Mouse (Mus musculus) small intestine, adult 2 months (tissue): Measurements from ENCODE around the gene Mnt. TPM values are rescaled to one million over a fixed set of nuclear protein-coding genes. Genes with fewer than 3 reads are reported as not detected.
A peak's percentile ranks its signal among the peaks of the same experiment; 100 is the strongest.
"Not testable (repeated sequence)": the region's sequence is repeated elsewhere in the genome, so short reads cannot be mapped to it uniquely, and the experiment has no call there.

Experiments
- H3K27ac ChIP-seq: fragments of 200-500 bp; 2 replicates; pipeline ENCODE4 v1.5.1; 2012; ENCODE audit warnings: low read depth, low read length, control low read depth, inconsistent platforms; ENCODE audit not compliant: insufficient read depth
- H3K27me3 ChIP-seq: fragments of 200-500 bp; 2 replicates; pipeline ENCODE4 v1.6.1; 2012; ENCODE audit warnings: mild to moderate bottlenecking, moderate library complexity, low read length, inconsistent platforms; ENCODE audit not compliant: control insufficient read depth, insufficient read depth
- H3K36me3 ChIP-seq: fragments of 200-500 bp; 2 replicates; pipeline ENCODE4 v1.6.1; 2012; ENCODE audit warnings: mild to moderate bottlenecking, low read length, control low read depth, inconsistent platforms; ENCODE audit not compliant: control insufficient read depth, insufficient read depth
- H3K4me1 ChIP-seq: fragments of 200-500 bp; 2 replicates; pipeline ENCODE4 v1.6.1; 2012; ENCODE audit warnings: low read length, inconsistent platforms, mixed read lengths; ENCODE audit not compliant: control insufficient read depth, insufficient read depth, insufficient read length
- H3K4me3 ChIP-seq: fragments of 200-500 bp; 2 replicates; pipeline ENCODE4 v1.5.1; 2012; ENCODE audit warnings: low read depth, mild to moderate bottlenecking, control low read depth, inconsistent platforms, low read length, moderate library complexity
- CTCF ChIP-seq: fragments of 200-500 bp; IDR thresholded peaks from 2 replicates; pipeline ENCODE4 v1.5.1; 2012; ENCODE audit warnings: low read depth, mild to moderate bottlenecking, control low read depth, inconsistent platforms, low read length, moderate library complexity, mixed read lengths; ENCODE audit not compliant: insufficient replicate concordance, insufficient read length; ENCODE audit errors: extremely low read depth
- POLR2A ChIP-seq: fragments of 200-500 bp; IDR thresholded peaks from 2 replicates; pipeline ENCODE4 v1.6.1; 2012; ENCODE audit warnings: low read depth, mild to moderate bottlenecking, control low read depth, inconsistent platforms, low read length, moderate library complexity
- WGBS: fragments of 180-500 bp; shearing (Covaris S2); methylation state at CpG from one replicate; pipeline ENCODE4 v1.1.7; 2018; 5-methylcytosine and 5-hydroxymethylcytosine counted together
- polyA plus RNA-seq: library from polyadenylated mRNA; depleted of rRNA; stranded (reverse); fragments of >200 nt; gene quantifications from 2 replicates; pipeline ENCODE4 v1.2.3, GENCODE M21; 2012

Gene Mnt
- polyA plus RNA-seq, 1 experiment: 23.6 TPM

- no peaks in the 10 kb centered on the region for H3K4me1 ChIP-seq
- no peaks in the 10 kb centered on the region for H3K27me3 ChIP-seq
- no peak overlapping the region for H3K27ac ChIP-seq
- H3K4me3 ChIP-seq: no peak overlapping the region
- peaks cover 15% of the 10 kb centered on the region for H3K36me3 ChIP-seq
- TF ChIP-seq POLR2A: no peak
- no peak for TF ChIP-seq CTCF
Observed at GRCm38 (mm10) chr11:74810134-74810533, 20.6 kb upstream of the Mnt start.

DNA sequence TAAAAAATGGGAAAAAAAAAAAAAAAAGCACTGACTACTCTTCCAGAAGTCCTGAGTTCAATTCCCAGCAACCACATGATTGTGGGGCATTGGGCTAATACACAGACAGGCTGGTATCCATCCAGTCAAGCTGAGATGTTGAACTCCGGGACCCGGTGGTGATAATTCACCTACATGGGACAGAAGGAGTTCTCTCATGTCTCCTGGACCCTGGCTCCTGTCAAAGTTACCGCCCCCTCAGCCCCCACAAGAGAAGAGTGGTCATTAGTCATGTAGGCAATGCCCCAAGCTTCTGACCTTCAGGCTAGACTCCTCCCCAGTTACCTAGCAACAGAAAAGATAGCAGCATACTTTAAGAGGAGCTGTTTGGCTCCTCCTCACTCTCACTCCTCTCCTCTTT, 19.7 kb upstream of the Mnt start:
- 86% methylated on average over 3 of the region's 3 CpGs for WGBS
- H3K36me3 ChIP-seq: peaks cover 13% of the 10 kb centered on the region
- H3K4me3 ChIP-seq, H3K27ac ChIP-seq, H3K4me1 ChIP-seq, H3K27me3 ChIP-seq: not testable (repeated sequence)

DNA sequence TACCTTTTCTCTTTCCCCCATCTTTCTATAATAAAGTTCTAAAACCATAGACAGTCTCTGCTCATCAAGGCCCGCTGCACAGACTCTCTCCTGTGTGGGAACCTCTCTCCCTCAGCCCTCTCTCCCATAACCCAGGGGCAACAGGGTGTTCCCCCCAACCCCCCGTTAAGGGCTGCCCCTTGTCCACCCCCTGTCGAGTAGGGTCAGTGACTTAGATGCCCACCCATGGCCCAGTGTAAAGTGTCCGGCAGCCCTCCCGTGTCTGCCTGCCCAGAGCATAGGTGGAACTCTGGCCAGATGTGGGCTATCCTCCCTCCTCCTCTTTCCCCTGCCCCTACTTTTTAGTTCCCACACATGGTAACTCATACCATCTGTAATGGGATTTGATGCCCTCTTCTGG, 19.2 kb upstream of the Mnt start:
- no peak overlapping the region for H3K27ac ChIP-seq
- H3K4me3 ChIP-seq: no peak overlapping the region
- H3K27me3 ChIP-seq: no peaks in the 10 kb centered on the region
- WGBS: 76% methylated on average over 5 of the region's 5 CpGs
- H3K36me3 ChIP-seq: peaks cover 12% of the 10 kb centered on the region
- H3K4me1 ChIP-seq: no peaks in the 10 kb centered on the region
- TF ChIP-seq CTCF (no peak), POLR2A (no peak)

DNA sequence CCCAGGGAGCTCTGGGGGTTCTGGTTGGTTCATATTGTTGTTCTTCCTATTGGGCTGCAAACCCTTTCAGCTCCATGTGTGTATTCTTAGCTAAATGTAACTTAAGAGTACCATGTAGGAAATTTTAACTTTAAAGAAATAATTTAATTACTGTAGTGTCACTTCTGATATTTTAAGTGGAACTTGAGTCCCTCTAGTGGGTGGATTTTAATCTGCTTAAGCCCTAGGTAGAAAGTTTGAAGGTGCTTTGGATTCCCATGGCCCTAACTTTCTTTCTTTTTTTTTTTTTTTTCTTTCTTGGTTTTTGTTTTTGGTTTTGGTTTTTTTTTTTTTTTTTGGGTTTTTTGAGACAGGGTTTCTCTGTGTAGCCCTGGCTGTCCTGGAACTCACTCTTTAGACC, 14.9 kb upstream of the Mnt start:
- H3K27me3 ChIP-seq: no peaks in the 10 kb centered on the region
- no peak overlapping the region for H3K27ac ChIP-seq
- H3K4me1 ChIP-seq: no peaks in the 10 kb centered on the region
- TF ChIP-seq CTCF (no peak), POLR2A (no peak)
- H3K36me3 ChIP-seq: peaks cover 21% of the 10 kb centered on the region
- H3K4me3 ChIP-seq: no peak overlapping the region

DNA sequence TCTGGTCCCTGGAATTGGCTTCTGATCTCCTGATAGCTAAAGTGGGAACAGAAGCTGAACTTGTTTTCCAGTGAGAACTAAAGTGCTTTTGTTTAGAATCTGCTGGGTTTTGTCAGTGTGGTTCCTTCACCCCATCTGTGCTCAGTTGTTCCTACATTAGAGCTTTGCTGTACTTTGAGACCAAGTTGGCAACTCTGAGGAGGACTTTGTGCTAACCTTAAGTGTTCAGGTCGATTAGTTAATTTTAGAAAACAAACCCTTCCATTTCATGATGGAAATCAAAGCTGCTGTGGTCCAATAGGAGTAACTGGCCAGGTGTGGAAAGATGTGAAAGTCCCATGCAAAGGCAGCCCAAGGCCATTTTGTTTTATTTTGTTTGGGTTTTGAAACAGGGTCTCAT, 9.8 kb upstream of the Mnt start:
- Histone ChIP-seq H3K27ac (no peak overlapping the region), H3K4me3 (no peak overlapping the region), H3K36me3 (peaks cover 19% of the 10 kb centered on the region), H3K27me3 (no peaks in the 10 kb centered on the region), H3K4me1 (peaks cover 10% of the 10 kb centered on the region; the same call in 1 of the 2 replicates)
- 33% methylated on average over 1 of the region's 1 CpGs for WGBS
- TF ChIP-seq CTCF (no peak), POLR2A (no peak)

GRCm38 (mm10) chr11:74821463-74821862, 9.3 kb upstream of the Mnt start:
- 11% methylated on average over 1 of the region's 1 CpGs for WGBS
- no peak overlapping the region for H3K4me3 ChIP-seq
- H3K36me3 ChIP-seq: peaks cover 16% of the 10 kb centered on the region
- no peaks in the 10 kb centered on the region for H3K27me3 ChIP-seq
- TF ChIP-seq POLR2A (no peak), CTCF (peak; percentile 2; the same call in 1 of the 2 replicates)
- H3K27ac ChIP-seq: no peak overlapping the region
- peaks cover 12% of the 10 kb centered on the region; the same call in 1 of the 2 replicates for H3K4me1 ChIP-seq

GRCm38 (mm10) chr11:74822746-74823440, 7.8 kb upstream of the Mnt start:
- Histone ChIP-seq H3K4me1 (peaks cover 20% of the 10 kb centered on the region; the same call in 1 of the 2 replicates), H3K27me3 (no peaks in the 10 kb centered on the region), H3K27ac (peak overlapping the region; percentile 95), H3K36me3 (peaks cover 4% of the 10 kb centered on the region), H3K4me3 (peak overlapping the region; percentile 40)
- peak; percentile 71; the same call in 1 of the 2 replicates for TF ChIP-seq POLR2A
- TF ChIP-seq CTCF: no peak
- 34% methylated on average over 7 of the region's 7 CpGs for WGBS

DNA sequence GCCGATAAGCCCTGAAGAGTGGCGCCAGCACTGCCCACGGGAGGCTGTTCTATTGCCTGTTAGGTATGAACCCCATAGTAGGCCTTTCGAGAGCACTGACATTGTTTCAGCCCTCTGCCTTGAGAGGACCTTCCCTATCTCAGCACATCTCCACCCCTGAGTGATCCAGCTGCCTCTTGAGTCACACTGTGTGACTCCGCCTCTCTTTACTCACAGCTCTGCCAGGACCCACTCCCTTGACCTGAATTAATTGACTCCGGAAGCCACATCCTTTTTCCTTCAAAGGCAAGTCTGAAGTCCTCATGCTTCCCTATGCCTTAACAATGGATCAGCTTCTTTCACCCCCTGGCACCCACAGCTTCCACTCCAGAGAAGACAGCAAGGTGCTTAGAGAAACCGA, 4.6 kb upstream of the Mnt start:
- Histone ChIP-seq H3K36me3 (no peaks in the 10 kb centered on the region), H3K27ac (peak overlapping the region; percentile 91), H3K27me3 (no peaks in the 10 kb centered on the region), H3K4me3 (no peak overlapping the region), H3K4me1 (peaks cover 32% of the 10 kb centered on the region; the same call in 1 of the 2 replicates)
- TF ChIP-seq CTCF: no peak
- TF ChIP-seq POLR2A: no peak
- 28% methylated on average over 7 of the region's 7 CpGs for WGBS
